In the genomic region with DNA sequence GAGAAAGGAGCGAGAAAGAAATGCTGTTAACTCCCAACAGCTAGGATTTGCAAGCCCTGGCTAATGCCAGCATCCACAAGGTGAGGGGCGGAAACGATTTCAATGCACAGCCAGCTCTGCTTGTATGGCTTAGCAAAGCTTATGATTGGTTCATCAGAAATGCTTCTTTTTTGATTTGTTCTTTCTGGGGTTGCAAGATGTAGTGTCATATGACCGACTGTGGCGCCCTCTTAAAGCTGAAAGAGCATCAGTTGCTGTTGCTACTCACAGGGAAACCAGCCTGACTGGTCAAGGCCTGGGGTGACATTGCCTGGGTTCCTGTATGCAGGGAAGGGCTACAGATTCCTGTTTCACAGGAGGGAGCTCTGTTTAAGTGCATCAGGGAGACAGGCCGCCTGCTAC, we compare ENCODE assay signal across 8 mouse cellular contexts. TPM values are rescaled to one million over a fixed set of nuclear protein-coding genes. Genes with fewer than 3 reads are reported as not detected.
DNase-seq lines count a peak whose midpoint lies in the region; ATAC-seq and TF ChIP-seq lines count a peak whose summit lies in the region.

No protein-coding gene starts in this region.

- H3K4me1 ChIP-seq in forebrain, embryonic 10.5 days = peaks cover 20% of the 10 kb centered on the region
- peaks cover 8% of the 10 kb centered on the region for H3K4me1 ChIP-seq in midbrain, embryonic 11.5 days (ENCODE audit: control insufficient read depth, insufficient read depth, low read length)

- peak overlapping the region; percentile 45 for H3K4me2 ChIP-seq in midbrain, embryonic 11.5 days

- no peaks in the 10 kb centered on the region for H3K9me3 ChIP-seq in forebrain, embryonic 10.5 days
- H3K9me3 ChIP-seq in midbrain, embryonic 11.5 days (ENCODE audit: control insufficient read depth, low read length) = no peaks in the 10 kb centered on the region

- H3K36me3 ChIP-seq in forebrain, embryonic 10.5 days (replicated peaks) = no peaks in the 10 kb centered on the region
- H3K36me3 ChIP-seq in midbrain, embryonic 11.5 days (ENCODE audit: control insufficient read depth, insufficient read depth, low read length) = no peaks in the 10 kb centered on the region

- TF ChIP-seq CTCF in layer of hippocampus, adult 2 months (conservative IDR thresholded peaks at IDR 0.05) = no peak

- peak overlapping the region; percentile 48 for H3K4me3 ChIP-seq in forebrain, embryonic 10.5 days
- H3K4me3 ChIP-seq in layer of hippocampus, adult 2 months = peak overlapping the region; percentile 54
- H3K4me3 ChIP-seq in midbrain, embryonic 11.5 days (ENCODE audit: low read depth, low read length) = peak overlapping the region; percentile 9; the same call in 1 of the 2 replicates

- peak overlapping the region; percentile 69 for H3K27ac ChIP-seq in forebrain, embryonic 10.5 days
- H3K27ac ChIP-seq in layer of hippocampus, adult 2 months = no peak overlapping the region
- no peak overlapping the region for H3K27ac ChIP-seq in midbrain, embryonic 11.5 days (ENCODE audit: low read depth, low read length)

- peak; percentile 52; the same call in 1 of the 2 replicates for ATAC-seq in midbrain, embryonic 11.5 days (ENCODE audit: low FRiP score)

- peak; percentile 10 for DNase-seq in adrenal gland, adult 2 months
- no peak for DNase-seq in adrenal gland, postnatal 25 days
- DNase-seq in R1 (ENCODE audit: low read depth, low spot score) = peak; percentile 60
- peak; percentile 33 for DNase-seq in forebrain, embryonic 10.5 days (ENCODE audit: extremely low spot score, low spot score)
- DNase-seq in layer of hippocampus, adult 2 months (ENCODE audit: low spot score in 2 of 2) = peak; percentile 16 to 29
- DNase-seq in midbrain, embryonic 11.5 days (ENCODE audit: low spot score, missing footprints) = peak; percentile 90
- no peak for DNase-seq in thymus, adult 18-20 months
- DNase-seq in testis, postnatal 14 days (ENCODE audit: low spot score) = no peak

- H3K27me3 ChIP-seq in forebrain, embryonic 10.5 days (ENCODE audit: poor library complexity, severe bottlenecking) = peaks cover 10% of the 10 kb centered on the region
- no peaks in the 10 kb centered on the region for H3K27me3 ChIP-seq in midbrain, embryonic 11.5 days (ENCODE audit: control insufficient read depth, insufficient read depth, low read length)

- 5% methylated on average over 6 of the region's 6 CpGs for WGBS in forebrain, embryonic 10.5 days
- 2% methylated on average over 6 of the region's 6 CpGs for WGBS in midbrain, embryonic 11.5 days

- H3K9ac ChIP-seq in midbrain, embryonic 11.5 days (ENCODE audit: low read length) = no peak overlapping the region; the same call in 1 of the 2 replicates

RNA-seq across cellular contexts. Expression of gene Slc26a5, which starts 0.9 kb away (rescaled TPM):
- under 1 TPM in 1 of 2 experiments, not detected in 1; 0.14 TPM for total RNA-seq in adrenal gland, adult 2 months (2021)
- not detected in 2 replicates for polyA plus RNA-seq in adrenal gland, adult 2 months (2012; rRNA removed)
- total RNA-seq in adrenal gland, postnatal 25 days (2021) = not detected in 2 replicates
- polyA plus RNA-seq in forebrain, embryonic 10.5 days (2016; fragmentation: Nextera tagmentation; extraction: Ambion mirVana) = 0.10 and 0.32 TPM in 2 replicates
- not detected for total RNA-seq in layer of hippocampus, adult 2 months (2021)
- polyA plus RNA-seq in midbrain, embryonic 11.5 days (2014; fragmentation: Nextera tagmentation; extraction: Ambion mirVana) = 0.07 and 0.18 TPM in 2 replicates

Comparison
In these comparisons a context has a peak if more than half of its experiments do, and no peak if none do; other contexts are left out.
1. DNase-seq: peak in adrenal gland, adult 2 months (single experiment), R1 (single experiment), forebrain, embryonic 10.5 days (single experiment), layer of hippocampus, adult 2 months (2 of 2) and midbrain, embryonic 11.5 days (single experiment); none in adrenal gland, postnatal 25 days (single experiment), thymus, adult 18-20 months (0 of 2) and testis, postnatal 14 days (single experiment).
2. Peak in every context shown above with its lines, with median percentiles within 50 percentile points of each other: H3K4me3 ChIP-seq.